Mouse (Mus musculus) myocyte (in vitro differentiated cells): ENCODE data around the gene Nfe2l3.

Experiments used
- CEBPB ChIP-seq: IDR thresholded peaks from 2 replicates; pipeline ENCODE4 v1.6.1; 2011; ENCODE audit warnings: mild to moderate bottlenecking, moderate library complexity; ENCODE audit not compliant: poor library complexity, insufficient read depth, severe bottlenecking
- E2F4 ChIP-seq: IDR thresholded peaks from one replicate; pipeline ENCODE4 v1.6.1; 2011; ENCODE audit warnings: mild to moderate bottlenecking, control low read depth, moderate library complexity; ENCODE audit not compliant: insufficient read depth
- MAX ChIP-seq: IDR thresholded peaks from one replicate; pipeline ENCODE4 v1.6.1; 2011; ENCODE audit warnings: low read depth, mild to moderate bottlenecking, control low read depth
- POLR2A ChIP-seq: IDR thresholded peaks from one replicate; pipeline ENCODE4 v1.6.1; 2011; ENCODE audit warnings: low read depth, mild to moderate bottlenecking, control low read depth, moderate library complexity; ENCODE audit not compliant: insufficient read length
- POLR2AphosphoS2 ChIP-seq: IDR thresholded peaks from one replicate; pipeline ENCODE4 v1.6.1; 2011; ENCODE audit warnings: low read depth, control low read depth; ENCODE audit not compliant: insufficient read length
- REST ChIP-seq: IDR thresholded peaks from one replicate; pipeline ENCODE4 v1.6.1; 2011; ENCODE audit warnings: mild to moderate bottlenecking, control low read depth, moderate library complexity; ENCODE audit not compliant: insufficient read depth, insufficient read length
- TCF12 ChIP-seq: IDR thresholded peaks from one replicate; pipeline ENCODE4 v1.6.1; 2011; ENCODE audit warnings: mild to moderate bottlenecking, control low read depth; ENCODE audit not compliant: poor library complexity, insufficient read depth, severe bottlenecking
- USF1 ChIP-seq: IDR thresholded peaks from one replicate; pipeline ENCODE4 v1.6.1; 2011; ENCODE audit warnings: low read depth, mild to moderate bottlenecking, control low read depth, moderate library complexity

GRCm38 (mm10) chr6:51432535-51433397 lies at the start of gene Nfe2l3:
- TF ChIP-seq MAX (no peak), POLR2A (no peak), CEBPB (no peak), USF1 (no peak), REST (no peak), POLR2AphosphoS2 (no peak), E2F4 (no peak), TCF12 (no peak)
